Mouse (Mus musculus) 416B (cell line): ENCODE measurements around the gene Gm12216.

Experiments used
- DNase-seq: peaks from one replicate; pipeline ENCODE4 v3.0.0; 2011; ENCODE audit warnings: low read depth

The Gm12216 gene

DNA sequence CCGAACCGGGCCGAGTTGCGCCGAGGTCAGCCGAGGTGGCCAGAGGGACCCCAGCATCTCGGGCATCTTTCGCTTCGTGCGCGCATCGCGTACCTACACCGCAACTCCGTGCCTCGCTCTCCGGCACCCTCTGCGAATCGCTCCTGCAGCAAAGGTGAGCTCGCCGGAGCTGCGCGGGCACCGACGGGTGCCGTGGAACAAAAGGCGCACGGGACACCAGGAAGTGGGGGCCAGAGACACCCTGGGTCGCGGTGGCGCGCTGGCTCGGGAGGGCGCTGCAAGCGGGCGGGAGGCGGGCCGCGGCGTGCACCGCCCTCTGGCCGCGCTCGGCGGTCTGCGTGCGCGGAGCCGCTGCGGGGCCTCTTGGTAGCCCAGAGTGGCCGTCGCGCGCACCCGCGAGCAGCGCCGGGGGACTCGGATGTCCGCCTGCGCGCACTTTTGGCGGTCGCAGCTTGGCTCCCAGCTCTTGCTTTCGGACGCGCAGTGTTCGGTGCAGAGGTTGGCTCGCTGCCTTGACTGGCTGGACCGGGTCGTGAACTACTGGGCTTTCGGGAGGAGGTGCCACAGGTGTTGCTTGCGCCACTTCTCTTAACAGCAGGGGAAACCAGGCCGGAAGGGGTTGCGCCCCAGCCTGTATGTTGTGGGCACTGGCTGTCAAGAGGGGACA lies 88.8 kb downstream of the Gm12216 start:
- DNase-seq, result peak; percentile 79

DNA sequence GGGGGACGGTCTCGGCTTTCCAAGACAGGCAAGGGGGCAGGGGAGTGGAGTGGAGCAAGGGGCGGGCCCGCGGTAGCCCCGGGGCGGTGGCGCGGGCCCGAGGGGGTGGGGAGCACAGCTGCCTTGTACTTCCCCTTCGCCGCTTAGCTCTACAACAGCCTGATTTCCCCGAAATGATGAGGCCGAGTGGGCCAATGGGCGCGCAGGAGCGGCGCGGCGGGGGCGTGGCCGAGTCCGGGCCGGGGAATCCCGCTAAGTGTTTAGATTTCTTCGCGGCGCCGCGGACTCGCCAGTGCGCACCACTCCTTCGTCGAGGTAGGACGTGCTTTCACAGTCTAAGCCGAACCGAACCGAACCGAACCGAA lies 89.3 kb downstream of the Gm12216 start, which contains the start of gene Irf1:
Gene Irf1, plus strand, starts transcription at position 255 of the 365 bp plus-strand sequence.
- DNase-seq, result peak; percentile 95

DNA sequence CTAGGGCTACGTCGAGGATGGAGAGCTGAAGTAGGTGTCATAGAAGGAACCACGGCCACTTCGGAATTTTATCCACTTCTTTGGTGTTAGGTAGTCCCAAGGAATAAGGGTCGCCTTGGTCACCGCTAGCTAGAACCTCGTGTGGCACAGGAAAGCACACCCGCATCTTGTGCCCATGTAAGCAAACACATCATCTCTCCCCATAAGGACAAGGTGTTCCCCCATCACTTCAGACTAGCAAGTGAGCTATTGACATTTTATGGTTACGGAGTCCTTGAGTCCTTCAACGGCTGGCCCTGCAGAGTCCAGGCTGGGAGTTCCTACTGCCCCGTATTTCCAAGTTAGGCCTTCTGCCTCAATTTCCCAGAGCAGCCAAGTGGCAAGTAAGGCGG lies 89.9 kb downstream of the Gm12216 start:
- DNase-seq, result no peak

DNA sequence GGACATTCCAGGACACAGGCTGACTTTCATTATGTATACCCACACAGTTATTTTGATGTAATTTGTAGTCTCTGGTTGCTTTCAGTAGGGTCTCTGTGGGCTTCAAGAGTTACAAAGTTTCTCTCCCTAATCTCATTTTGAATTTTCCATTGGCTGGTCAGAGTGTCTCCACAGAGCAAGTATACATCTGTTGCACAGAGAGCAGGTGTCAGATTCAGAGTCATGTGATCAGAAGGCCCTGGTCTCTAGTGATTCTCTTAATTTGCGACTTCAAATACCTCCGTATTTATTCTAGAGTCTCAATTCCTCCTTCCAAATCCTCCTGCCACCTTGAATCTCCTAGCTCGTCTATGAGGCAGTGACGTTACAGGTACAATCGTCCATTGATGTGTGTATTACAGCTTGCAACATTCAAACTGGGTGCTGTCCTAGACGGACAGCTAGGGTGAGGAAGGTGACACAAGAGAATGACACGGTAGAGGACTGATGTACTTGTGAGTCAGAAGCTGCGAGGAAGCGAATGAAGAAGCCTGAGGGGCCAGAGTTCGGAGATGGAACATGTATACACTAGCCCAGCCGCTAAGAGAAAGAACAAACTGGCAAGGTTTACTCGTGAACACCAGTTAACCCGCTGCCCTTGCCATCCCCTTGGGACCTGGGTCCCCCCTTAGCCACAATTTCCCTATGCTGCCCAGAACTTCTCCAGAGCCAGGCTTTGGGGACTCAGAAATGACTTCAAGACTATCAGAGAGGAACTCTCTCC lies 90.5 kb downstream of the Gm12216 start:
- DNase-seq, result no peak

DNA sequence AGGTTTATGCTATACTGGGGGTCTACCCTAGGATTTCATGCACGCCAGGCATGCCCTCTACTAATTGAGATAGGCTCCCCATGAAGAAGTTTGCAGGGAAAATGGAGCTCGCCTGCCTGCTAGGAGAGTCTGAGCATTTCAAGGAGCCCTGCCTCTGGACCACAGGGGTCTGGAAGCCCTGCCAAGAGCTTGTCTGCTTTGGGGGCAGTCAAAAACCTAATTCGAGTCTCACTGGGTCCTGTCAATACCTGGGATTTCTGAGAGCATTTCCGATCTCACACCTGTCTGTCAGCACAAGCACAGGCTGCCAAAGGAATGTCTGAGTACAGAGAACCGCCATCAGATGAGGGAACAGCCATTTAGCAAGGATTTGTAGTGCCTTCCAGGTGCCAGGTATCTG lies 94.5 kb downstream of the Gm12216 start:
- DNase-seq, result no peak

DNA sequence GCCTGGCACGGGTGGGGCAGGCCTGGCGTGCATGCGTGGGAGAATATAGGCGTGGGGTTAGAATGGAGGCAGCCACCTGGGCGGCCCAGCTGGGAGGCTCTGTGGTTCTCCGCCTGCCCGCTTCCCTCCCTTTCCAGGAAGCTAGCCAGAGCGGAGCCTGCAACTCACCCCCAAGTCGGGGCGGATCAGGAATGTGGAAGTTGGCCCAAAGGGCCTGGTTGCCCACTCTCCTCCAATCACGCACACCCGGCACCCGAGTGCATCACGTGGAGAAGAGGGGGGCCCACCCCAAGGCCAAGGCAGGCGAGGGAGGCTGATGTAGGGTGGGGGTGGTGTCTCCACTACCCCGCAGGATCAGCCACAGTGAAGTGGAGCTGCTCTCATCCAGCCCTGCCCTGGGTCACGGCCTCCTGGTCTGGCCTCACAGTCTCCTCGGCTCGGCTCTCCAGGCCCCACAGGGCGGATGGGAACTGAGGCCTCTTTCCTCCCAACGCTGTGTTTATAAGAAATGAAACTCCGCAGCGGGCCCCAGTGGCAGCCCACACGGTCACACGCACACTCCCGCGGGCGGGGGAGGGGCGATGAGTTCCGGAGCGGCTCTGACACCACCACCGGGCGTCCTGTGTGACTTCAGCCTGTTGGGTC lies 95.4 kb downstream of the Gm12216 start:
- DNase-seq, result peak; percentile 90

DNA sequence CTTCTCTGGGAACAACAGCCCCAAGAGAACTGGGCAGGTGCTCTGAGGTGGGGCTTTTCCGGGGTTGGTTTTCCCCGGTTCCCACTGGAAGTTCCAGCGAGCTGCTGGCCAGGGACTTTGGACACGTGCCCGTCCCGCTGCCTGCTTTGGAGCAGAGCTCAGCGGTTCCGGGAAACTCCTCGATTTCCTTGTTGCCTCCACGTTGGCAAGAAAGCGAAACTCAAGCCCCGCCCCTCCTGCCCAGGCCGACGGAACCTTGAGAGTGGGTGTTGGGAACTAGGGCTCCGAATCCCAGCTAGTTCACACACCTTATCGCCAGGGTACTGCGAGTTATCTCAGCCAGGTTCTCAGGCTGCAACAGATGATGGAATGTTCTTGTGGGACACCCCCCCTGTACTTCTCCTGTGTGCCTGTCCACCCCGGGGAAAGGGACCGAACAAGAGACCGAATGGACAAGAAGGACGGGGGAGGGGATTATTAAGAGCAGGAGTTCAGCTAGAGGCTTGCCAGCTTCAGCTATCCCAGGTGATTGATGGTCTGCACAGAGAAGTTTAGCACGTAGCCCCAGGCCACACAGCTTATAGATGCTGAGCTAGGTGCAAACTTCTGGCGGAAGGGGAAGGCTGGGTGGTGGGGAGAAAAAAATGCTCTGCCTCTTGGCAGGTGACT lies 96.1 kb downstream of the Gm12216 start:
- DNase-seq, result peak; percentile 84

DNA sequence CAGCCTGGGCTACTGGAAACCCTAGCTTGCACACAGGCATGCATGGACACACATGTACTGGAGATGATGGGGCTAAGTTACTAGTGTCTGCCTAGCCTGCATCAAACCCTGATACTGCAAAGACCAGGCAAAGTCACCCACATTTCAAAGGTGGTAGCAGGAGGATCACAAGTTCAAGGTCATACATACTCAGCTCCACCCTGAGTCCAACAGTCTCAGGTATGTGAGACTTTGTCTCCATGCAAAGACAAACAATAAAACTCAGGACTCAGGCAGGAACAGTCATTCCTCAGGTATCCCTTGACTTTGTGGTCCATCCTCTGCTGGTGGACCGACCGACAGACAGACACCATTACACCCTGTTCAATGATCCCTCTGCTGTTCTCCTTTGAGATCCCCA lies 96.6 kb downstream of the Gm12216 start:
- DNase-seq, result no peak

DNA sequence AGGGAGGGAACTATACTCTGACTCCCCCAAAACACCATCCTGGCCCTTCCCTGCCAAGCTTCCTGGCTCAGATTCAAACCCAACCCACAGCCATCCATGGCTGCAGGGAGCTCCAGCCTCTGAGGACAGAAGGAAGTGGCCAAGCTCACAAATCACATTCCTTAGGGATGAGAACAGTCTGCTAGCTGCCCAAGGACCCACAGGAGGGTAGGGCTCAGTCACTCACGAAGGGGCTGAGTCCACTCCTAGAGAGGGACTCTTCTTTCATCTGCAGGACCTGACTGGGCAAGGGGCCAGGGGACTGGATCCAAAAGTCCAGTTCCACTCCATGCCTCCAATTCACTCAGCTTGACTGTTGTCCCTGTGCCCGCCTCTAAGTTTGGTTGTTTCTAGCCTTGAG lies 97.2 kb downstream of the Gm12216 start:
- DNase-seq, result no peak

DNA sequence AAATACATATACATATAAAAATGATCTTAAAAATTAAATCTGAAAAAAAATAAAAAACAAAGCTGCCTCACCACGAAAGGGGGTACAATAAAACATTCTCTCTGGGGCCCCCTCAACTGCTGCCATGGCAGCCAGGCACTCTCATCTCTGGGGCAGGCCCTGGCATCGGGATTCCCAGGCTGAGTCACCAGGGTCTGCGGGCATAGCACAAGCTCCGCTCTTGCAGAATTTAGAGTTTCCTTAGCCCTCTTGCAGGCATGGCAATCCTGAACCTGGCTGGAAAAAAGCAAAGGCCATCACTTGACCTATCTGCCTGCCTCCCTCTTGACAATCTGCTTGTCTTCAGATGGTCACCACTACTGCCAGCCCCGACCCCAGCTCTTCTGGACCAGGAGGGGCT lies 97.8 kb downstream of the Gm12216 start:
- DNase-seq, result no peak

DNA sequence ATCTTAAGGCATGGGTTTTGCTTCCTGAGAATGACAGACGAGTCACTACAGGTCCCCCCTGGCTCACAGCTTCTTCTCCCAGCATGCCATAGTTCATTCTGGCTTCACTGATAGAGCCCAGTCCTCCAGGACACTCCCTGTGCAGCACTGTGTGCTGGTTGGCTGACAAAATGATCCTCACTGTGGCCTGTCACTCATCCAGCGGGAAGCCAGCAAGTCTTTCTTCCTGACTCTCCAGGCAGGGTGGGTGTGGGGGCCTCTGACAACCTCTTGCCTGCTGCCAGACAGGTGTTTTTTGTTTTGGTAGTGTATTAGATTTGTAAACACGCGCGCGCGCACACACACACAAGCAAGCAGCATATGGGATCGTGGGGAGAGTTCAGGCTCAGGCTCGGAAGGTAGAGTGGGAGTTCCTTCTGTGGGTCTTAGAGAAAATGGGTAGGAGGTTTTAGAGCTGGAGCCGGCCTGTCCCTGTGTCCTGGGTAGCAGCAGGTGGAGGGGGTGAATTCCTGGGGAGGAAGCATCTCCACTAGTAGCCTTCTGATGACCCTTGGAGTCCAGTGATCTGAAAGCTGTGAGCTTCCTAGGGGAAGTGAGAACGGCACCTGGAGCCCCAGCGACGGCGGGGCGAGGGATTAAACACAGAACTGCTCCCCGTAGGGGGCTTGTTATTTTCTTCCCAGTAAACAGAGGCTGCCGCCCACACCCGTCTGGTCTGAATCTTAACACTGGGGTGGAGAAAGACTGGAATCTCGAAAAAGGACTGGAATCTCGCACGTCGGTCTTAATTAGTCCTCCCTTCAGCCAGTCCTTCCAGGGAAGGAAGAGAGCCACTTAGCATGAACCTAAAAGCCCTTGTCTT lies 99.3 kb downstream of the Gm12216 start:
- no peak for DNase-seq

DNA sequence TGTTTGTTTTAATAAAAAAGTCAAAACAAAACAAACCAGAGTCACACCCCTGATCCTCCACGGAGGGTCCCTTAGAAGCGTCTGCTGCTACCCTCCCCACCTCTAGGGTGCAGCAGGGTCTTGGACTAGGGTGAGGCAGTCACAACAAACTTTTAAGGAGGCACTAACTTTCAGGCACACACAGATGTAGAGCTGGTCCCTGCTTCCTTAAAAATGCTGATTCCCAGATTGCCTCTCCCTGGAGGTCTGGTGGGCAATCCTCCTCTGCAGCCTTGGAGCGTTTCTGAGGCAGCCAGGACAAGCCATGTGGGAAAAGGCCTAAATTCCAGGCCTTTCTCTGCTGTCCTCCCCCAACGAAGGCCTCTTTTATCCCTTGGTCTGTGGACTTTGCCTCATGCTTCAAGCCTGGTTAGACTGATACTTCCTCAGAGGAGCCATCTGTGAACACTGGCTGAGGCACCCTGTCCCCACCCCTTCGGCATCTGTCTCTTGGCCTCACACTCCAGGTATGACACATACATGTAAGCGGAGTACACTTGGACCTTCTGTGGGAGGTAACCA lies 100.2 kb downstream of the Gm12216 start:
- DNase-seq, result no peak

DNA sequence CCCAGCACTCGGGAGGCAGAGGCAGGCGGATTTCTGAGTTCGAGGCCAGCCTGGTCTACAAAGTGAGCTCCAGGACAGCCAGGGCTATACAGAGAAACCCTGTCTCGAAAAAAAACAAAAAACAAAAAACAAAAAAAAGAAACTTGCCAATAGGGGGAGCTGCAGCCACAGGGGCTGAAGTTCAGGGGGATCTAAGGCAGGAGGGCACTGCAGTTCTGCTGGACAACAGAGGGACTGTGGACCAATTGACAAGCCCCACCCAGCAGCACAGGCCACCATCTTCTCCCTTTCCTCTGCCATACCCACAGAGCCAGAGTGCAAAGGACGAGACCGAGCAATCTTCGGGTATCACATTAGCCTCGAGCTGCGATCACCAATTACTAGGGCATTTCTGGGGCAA lies 101.0 kb downstream of the Gm12216 start:
- DNase-seq, result peak; percentile 82

DNA sequence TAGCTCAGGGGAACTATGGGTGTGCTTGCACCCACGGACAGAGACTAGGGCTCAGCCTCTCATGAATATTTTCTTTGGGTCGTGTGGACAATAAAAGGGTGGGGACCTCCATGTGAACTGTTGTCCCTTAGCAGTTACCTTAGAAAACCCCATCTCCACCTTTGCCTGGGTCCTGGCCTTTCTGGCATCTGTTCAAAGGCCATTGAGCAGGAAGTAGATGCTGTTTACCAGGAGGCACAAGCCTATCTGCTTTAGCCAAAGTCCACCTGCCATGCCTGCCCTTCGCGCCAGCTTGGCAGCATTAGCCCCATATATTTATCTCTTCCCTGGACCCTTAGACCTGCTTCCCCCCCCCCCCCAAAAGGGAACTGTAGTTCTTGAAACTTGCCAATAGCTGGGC lies 101.4 kb downstream of the Gm12216 start:
- no peak for DNase-seq

DNA sequence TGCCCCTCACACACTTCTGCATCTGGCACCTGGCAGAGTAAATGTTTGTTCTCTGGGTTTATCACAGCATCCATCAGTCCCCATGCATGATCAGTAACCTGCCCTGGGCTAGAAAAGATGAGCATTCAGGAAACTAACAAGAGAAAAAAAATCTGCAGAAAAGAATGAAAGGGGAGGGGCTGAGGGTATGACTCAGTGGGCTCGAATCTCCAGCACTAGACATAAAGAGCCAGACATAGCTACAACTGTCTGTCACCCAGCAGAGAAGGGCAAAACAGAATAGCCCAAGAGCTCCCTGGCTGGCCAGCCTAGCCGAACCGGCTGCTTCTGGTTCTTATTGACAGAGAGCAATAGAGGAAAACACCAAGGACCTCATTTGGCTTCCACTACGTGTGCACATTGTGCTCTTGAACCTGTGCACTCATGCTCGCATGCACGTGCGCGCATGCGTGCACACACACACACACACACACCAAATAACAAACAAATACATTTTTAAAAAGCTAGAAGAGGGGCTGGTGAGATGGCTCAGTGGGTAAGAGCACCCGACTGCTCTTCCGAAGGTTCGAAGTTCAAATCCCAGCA lies 104.0 kb downstream of the Gm12216 start:
- no peak for DNase-seq

DNA sequence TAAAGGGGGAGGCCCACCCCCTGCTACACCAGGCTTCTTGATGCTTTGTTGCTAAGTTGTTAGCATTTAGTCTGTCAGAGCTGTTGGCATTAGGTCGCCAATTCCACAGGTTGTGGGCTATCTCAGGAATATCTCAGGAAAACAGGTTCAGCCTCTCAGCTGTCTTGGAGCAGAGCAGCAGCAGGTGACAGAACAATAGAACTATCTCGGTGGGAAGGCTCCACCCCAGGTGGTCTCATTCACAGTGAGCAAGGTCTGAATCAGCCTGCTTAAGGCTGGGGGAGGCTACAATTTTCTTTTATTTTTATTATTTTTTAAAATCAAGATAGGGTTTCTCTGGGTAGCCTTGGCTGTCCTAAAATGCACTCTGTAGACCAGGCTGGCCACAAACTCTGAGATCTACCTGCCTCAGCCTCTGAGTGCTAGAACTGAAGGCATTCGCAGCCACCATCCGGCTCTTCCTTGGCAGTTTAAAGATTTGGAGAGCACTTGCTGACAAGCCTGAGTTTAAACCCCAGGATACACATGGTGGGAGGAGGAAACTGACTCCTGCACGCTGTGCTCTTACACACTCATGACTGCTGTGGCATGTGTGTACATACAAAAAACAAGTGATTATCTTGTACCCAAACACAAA lies 109.2 kb downstream of the Gm12216 start:
- DNase-seq, result no peak

DNA sequence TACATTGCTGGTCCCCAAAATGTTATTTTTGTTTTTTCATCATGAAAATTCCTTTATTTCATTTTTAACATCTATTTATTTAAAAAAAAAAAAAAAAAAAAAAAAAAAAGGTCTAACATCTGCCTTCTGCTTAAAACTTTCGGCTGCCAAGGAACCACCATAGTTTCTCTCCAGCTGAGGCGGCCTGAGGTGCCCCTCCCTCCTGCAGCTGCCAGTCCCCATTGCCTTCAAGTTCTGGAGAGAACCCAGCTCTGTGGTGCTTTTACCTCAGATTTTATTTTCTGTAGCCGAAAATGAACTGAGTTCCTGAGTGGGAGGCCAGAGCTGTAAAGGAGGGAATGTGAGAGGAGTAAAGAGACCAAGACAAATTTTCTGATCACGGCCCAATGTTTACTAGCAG lies 109.8 kb downstream of the Gm12216 start:
- no peak for DNase-seq

DNA sequence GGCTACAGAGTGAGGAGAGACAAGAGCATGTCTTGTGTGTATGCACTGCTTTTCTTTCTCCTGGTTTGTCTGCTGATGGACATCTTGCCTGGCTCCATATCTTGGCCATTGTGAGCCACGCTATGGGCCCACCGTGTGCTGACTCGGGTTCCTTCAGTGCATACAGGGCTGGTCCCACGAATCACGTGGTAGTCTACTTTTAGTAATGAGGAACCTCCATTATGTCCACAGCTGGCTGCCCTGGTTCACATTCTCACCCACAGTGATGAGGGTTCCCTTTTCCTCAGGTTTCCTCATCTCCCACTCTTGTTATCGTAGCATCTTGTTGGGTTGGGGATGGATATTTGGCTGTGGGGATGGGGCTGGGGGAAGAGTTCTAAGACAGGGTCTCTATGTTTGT lies 110.4 kb downstream of the Gm12216 start:
- no peak for DNase-seq

DNA sequence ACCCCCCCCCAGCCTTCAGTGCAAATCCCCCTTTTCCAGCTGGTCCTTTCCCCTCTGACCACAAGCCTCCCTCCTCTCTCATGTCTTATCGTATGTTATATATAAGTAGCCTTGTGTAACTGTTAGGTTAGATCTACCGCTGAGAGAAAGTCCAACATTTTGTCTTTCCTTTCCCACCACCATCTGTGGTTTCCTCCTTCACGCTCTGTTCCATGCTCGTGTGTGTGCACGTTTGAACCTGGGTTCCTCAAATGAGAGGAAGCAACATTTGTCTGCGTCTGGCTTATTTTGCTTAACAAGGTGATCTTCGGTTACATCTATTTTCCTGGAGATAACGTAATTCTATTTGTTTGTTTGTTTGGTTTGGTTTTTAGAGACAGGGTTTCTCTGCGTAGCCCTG lies 111.1 kb downstream of the Gm12216 start:
- DNase-seq, result peak; percentile 65

DNA sequence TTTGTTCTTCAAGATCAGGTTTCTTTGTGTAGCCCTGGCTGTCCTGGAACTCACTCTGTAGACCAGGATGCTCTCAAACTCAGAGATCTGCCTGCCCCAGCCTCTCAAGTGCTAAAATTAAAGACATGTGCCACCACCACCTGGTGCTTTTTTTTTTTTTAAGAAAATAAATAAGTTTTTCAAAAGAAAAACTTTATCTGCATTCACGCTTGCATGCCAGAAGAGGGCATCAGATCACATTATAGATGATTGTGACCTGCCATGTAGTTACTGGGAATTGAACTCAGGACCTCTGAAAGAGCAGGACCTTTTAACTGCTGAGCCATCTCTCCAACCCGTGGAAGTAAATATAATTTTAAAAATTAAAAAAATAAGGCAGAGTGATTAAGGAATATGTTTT lies 113.8 kb downstream of the Gm12216 start:
- no peak for DNase-seq

DNA sequence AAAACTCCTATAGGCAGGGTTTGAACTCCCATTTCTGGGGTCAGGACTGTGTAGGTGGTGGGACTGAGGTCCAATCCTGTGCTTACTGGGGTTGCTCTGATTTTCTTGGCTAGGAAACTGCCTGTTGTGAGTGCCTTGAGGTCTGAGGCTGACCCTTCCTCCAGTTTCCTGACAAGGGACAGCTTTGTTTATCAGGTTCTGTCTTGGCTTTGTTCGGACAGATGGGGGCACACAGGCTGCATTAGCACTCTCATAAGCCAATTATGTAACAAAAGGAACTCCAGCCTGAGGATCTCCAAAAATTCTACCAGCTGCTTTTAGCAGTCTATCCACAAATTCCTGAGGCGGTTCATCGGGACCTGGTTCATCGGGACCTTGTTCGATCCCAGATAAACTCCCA lies 116.7 kb downstream of the Gm12216 start:
- no peak for DNase-seq
